Mouse (Mus musculus) kidney, postnatal 25 days (tissue): Measurements from ENCODE around the gene Fbxo10.
A peak's percentile ranks its signal among the peaks of the same experiment; 100 is the strongest.
"Not testable (repeated sequence)": the region's sequence is repeated elsewhere in the genome, so short reads cannot be mapped to it uniquely, and the experiment has no call there.

Experiments used
- DNase-seq, 2 experiments: peaks; one replicate each; pipeline ENCODE4 v3.0.0; 2021; ENCODE audit warnings: mixed read lengths in 2 of 2

Fbxo10 gene

GRCm38 (mm10) chr4:45047286-45047887 is 37.0 kb downstream of the Fbxo10 start:
- no peak for DNase-seq

- DNase-seq, result no peak
These were observed 37.7 kb downstream of the Fbxo10 start for GRCm38 (mm10) chr4:45046679-45047078.

DNA sequence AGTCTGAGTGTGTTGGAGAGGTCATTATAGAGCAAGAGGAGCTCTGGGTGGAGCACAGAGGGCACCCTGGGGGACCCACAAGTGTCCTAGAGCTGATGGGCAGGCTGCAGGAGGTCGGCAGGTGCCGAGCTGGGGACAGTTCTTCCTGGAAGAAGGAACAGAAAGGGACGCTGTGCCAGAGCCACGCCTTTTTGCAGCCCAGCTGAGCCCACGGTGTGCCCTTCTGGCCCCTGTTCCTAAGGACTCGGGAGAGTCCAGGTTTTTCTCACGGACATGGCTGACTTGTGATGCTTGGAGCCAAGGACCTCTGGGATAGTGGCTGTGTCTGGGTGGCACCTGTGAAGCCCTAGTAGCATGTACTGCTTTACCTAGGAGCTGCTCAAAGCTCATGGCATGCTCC is 43.6 kb downstream of the Fbxo10 start:
- peak; percentile 53 to 78 for DNase-seq

DNA sequence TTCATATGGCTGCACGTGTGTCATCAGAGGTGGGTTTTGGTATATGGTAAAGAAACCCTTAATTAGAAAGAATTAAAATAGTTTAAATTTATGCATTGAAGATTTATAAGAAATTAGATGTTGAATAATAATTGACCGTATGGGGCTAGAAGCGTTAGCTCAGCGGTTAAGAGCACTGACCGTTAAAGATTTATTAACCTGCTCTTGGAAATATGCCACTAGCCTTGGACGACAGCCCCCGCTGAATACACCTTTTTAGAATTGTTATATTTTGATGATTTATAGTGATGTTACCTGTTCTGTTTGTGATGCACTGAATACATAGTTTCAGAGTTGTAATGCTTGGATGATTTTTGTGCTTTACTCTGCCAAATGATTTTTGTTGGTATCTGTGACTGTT is 44.9 kb downstream of the Fbxo10 start:
- DNase-seq, result not testable (repeated sequence)

GRCm38 (mm10) chr4:45038879-45039278 is 45.5 kb downstream of the Fbxo10 start:
- DNase-seq, result peak; percentile 38 to 62

- DNase-seq, result peak; percentile 13 to 50
These were observed 46.7 kb downstream of the Fbxo10 start for GRCm38 (mm10) chr4:45037455-45038410.

DNA sequence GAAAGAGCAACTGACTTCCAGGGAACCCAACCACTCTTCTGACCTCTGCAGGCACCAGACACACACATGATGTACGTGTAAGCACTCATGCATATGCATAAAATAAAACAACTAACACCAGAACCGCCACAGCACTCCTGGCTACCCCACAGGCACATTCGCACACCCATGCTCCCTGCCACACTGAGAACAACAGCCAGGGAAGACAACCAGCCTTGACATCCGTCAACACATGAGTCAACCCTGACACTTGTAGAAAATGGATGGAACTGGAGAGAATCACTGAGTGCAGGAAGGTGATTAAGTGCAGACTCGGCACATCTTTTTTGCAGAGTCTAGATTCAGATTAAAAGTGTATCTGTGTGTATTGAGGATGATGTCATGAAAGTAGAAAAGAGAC is 47.8 kb downstream of the Fbxo10 start:
- no peak for DNase-seq

DNA sequence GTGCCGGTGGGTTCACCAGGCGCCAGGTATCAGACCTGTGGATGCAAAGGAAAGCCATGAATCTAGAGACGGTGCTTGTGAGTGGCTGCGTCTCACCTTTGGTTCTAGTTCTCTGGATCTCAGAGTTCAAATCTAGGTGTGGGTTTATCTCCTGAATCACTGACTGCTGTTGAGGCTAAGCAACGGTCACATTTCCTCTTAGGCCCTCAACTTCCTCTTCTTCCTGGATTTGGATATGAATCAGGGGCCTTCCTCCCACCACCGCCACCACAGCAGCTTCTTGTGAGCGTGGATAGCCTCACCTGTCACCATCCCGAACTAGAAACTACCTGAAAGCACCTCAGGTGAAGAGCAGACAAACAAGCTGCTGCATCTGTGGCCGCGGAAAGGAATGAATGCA is 48.4 kb downstream of the Fbxo10 start:
- no peak for DNase-seq

GRCm38 (mm10) chr4:45034693-45035628 is 49.4 kb downstream of the Fbxo10 start:
- DNase-seq, result peak; percentile 82 to 91

DNA sequence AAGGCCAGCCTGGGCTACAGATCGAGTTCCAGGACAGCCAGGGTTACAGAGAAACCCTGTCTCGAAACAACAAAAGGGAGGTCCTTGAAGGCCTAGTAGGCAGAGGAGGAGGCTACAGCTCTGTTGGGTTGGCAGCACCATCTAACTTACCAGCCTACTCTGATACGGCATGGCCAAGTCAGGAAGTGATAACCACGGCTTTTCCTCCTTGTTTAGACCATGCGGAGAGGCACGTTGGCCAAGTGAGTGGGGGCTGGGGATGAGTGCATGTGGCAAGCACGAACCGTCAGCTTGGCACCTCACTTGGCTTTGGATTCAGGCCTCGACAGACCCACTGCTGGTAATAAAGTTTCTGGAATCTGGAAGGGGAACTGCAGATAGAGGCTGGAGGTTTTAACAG is 51.8 kb downstream of the Fbxo10 start:
- no peak for DNase-seq

- DNase-seq, result no peak
These were observed 57.9 kb downstream of the Fbxo10 start for GRCm38 (mm10) chr4:45026459-45026858.

DNA sequence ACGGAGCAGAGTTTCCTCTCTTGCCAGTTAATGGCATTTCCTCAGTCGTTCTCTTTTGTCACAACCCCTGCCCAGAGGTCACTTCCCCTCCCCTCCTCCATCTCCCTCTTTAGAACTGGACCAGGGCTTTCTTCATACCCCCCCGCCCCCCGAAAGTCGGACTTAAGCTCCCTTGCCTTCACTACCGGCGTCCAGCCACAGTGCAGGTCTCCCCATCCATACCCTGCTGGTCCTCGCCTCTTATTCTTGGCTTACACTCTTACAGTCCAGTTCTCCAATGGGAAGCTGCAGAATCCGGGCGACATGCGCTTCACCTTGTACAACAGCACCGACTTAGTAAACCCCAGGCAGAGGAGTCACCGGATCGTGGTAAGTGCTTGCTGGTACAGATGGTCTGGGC is 65.4 kb downstream of the Fbxo10 start:
- DNase-seq, result peak in 1 of 2 experiments; percentile 30

DNA sequence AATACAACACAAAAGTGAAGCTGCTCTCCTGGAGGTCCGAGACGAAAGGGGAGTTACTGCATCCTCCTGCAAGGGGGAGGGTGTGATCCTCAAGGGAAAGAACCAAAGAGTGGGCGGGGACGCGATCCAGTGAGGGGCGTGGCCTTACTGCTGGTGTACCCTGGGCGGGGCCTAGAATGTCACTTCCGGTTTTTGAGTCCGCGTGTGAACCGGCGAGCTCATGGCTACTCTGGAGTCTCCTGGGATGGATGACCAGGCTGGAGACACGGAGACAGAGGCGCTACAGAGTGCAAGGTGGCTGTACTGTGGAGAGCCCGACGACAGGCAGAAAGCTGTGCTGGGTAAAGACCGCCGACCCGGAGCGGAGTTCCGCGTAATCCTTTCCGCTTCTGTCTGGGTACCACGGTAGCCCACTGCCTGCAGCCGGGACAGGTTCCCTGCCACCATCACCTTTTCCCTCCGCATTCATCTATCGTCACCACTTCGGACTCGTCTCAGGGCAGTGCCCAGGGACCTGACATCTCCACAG is 65.9 kb downstream of the Fbxo10 start, which contains the start of gene Polr1e:
Polr1e (plus strand) TSS at position 132 of the 529 bp plus-strand sequence.
- DNase-seq, result peak; percentile 97 to 99

DNA sequence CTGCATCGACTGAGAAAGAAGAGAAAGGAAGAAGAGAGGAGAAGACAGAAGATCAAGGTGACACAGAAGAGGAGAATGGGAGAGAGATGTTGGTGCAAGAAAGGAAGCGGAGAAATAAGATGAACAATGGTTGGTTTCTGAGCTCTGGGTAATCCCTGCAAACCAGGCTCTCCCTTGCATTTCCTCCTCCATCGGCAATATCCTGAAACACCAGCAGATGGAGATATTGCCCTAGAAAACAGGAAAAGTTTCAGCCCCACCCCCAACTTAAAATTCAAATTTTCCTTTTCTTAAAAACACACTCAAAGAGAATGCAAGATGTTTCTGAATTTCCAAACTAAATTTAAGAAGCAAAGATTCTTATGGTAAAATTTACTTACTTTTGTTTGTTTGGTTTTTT is 68.8 kb downstream of the Fbxo10 start:
- peak; percentile 49 to 77 for DNase-seq

DNA sequence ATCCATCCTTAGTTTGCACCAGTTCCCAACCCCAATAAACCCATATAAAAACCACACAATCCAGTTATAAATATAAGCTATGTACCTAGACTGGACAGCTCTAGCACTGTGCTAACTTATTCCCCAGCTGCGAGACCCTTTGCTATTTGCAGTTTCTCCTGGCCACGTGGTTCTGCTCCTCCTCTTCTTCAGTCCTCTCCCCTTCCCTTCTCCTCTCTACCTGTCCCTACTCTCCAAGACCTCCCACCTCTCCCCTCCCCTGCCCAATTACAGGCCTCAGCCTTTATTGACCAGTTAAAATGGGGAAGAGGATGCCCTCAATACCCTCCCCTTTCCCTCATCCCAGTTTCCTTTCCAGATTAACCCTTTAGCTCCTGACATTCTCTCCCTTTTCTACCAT is 70.9 kb downstream of the Fbxo10 start:
- DNase-seq, result peak in 1 of 2 experiments; percentile 22

DNA sequence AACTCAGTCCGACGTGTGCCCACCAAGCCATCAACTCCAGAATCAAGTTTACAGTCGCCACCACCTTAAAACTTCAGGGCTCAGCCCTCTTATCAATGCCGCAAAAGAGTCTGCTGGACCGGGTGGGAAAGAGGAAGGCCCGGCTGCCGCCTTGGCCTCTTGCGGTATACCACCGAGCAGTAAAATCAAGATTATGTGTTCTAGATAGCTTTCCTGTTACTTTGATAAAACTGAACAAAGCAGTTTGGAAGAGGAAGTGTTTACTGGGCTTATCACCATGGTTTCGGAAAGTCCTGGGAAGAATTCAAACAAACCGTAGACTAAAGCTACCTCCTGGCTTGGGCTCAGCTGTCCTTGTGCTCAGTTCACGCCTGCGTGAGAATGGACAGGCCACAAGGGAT is 71.4 kb downstream of the Fbxo10 start:
- DNase-seq, result peak in 1 of 2 experiments; percentile 28

- DNase-seq, result peak; percentile 100
These were observed 72.1 kb downstream of the Fbxo10 start, which contains the start of gene Zbtb5 for GRCm38 (mm10) chr4:45012105-45012975. Zbtb5 (minus strand) TSS chr4:45012412.

GRCm38 (mm10) chr4:45011581-45012104 is 72.8 kb downstream of the Fbxo10 start:
- DNase-seq, result peak in 1 of 2 experiments; percentile 74

DNA sequence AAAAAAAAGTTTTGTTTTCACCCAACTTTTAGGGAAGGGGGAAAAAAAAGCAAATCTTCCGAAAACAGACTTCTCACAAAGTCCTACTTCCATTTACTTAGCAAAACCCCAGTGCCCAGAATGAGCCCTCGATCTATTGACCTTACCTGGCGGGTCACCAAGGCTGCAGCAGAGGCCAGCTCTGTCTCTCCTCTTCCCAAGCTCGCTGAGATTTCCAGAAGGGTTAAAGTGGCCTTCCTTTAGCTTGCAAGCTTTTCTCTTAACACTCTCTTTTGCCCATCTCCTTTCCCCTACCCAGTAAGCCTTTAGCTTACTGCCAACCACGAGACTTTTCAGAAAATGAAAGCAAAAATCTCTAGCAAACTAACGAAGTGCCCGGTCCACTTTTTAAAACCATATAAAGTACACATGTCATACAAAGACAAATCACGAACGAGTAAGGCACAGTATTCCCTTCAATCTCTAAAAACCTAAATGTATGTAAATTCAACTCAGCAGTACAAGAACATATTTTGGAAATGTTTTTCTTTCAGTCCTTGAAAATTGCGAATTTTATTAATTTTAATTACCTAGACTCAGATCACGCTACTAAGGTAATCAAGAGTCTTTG is 73.5 kb downstream of the Fbxo10 start:
- DNase-seq, result peak; percentile 61 to 64

DNA sequence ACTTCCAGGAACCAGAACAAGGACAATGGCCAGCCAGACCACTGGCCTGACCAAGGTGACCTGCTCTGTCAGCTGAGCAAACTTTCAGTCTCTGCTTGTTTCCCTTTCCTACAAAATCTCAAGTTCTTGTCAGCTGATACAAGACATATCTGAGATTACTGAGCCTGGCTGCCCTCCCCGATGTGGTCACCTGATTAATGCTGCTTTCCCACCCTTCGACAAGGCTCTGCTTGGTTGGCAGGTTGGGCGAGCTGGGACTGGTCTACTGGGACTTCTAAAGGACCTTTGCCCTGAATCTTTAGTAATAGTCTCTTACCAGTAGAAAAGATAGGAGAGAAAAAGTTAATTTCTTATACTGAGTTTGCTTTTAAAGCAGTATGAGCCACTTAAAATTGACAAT is 79.0 kb downstream of the Fbxo10 start:
- peak; percentile 49 to 85 for DNase-seq

GRCm38 (mm10) chr4:45000001-45000400 is 84.4 kb downstream of the Fbxo10 start:
- DNase-seq, result no peak
